Mouse (Mus musculus): ENCODE measurements around the gene B2m.

- TF ChIP-seq CTCF (IDR thresholded peaks at IDR 0.05; ENCODE audit: low read depth, low read length), result no peak
- TF ChIP-seq TAL1 (conservative IDR thresholded peaks at IDR 0.05; ENCODE audit: low read depth, low read length), result no peak
These were observed 10.1 kb downstream of the B2m start for GRCm38 (mm10) chr2:122157561-122157960.

Data from G1E (cell line).